Mouse (Mus musculus) spleen, embryonic (tissue): ENCODE measurements around the gene Timm50.

Source experiments
- CTCF ChIA-PET: fragments of 350-600 bp; sonication (Branson Sonifier 250); formaldehyde crosslinking; loops from one replicate; lab custom pipeline; 2022; lab: Charles Lee

Gene Timm50

DNA sequence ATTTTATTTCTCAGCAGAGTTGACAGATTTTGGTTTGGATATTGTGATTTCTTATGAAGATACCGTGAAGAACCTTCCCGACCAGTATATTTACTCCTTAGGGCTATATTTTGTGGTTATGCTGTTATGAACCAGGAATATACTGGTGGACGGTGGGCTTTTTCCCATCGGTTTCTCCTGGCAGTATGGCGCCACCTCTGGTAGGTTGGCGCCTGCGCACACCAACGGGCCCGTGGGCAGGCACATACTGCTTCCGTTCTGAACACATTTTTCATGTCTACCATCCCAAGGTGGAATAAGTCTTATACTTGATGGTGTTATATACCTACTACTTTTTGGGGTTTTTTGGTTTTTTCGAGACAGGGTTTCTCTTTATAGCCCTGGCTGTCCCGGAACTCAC is 42.5 kb downstream of the Timm50 start:
- CTCF ChIA-PET = no interaction called here

DNA sequence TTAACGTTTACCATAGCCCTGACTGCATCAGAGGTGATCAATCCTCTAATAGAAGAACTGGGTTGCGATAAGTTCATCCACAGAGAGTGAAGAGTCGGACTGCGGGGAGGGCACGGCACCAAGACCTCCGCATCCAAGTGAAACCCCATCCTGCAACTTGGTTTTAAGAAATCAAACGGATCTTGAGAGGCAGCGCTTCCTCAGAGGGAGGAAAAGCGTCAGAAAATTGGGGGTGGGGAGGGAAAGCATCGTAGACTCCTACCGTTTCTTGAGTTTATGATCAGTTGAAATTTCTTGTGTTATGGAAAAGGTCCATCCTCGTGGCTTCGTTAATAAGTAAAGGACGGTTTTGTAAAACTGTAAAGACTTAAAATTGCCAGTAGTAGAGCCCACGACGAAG is 43.3 kb downstream of the Timm50 start:
- CTCF ChIA-PET = no interaction called here

DNA sequence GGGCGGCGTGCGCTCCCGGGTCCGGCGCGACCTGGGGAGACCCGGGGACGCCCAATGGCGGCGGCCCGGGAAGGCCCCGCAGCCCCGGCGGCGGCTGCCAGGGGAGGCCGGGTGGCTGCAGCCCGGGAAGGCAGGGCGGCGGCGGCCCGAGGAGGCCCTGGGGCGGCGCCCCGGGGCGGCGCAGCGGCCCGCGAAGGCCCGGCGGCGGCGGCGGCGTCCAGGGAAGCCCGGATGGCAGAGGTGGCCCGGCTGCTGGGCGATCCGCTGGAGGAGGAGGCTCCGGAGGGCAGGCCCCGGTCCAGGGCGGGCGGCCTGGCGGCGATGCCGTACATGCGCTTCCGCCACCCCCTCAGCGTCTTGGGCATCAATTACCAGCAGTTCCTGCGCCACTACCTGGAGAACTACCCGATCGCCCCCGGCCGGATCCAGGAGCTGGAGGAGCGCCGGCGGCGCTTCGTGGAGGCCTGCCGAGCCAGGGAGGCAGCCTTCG is 43.8 kb downstream of the Timm50 start:
- CTCF ChIA-PET = no interaction called here

DNA sequence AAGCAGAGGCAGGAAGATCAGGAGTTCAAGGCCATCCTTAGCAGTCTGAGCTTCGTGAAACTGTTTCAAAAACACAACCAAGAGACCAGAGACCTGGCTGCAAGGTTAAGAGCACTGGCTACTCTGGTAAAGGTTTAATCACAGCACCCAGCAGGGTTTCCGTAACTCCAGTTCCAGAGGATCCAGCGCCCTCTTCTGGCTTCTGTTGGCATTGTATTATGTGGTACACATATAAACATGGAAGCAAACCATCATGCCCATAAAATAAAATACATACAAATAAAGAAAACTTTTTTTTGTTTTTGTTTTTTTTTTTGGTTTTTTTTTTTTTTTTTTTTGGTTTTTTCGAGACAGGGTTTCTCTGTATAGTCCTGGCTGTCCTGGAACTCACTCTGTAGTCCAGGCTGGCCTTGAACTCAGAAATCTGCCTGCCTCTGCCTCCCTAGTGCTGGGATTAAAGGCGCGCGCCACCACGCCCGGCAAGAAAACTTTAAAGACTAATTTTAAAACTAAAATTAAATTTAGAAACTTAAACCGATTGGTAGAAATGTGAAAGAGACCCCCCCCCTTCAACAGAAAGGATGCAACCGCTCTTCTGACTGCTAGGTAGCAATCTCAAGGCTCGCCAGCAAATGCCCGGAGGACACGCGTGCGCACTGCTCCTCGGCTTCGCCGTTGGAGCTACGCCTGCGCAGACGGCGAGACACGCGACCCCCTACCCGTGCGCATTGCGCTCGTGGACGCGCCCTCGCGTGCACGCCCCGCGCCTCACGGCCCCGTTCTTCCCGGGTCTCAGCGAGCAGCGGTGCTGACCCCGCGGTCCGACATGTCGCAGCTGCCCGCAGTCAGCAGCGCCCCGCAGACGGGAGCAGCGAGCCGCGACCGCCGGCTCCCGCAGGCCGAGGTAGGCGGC is 44.5 kb downstream of the Timm50 start, which contains the start of gene Eid2:
TSS of gene Eid2 (plus strand) at position 753 of the 913 bp plus-strand sequence.
- CTCF ChIA-PET = no interaction called here

- CTCF ChIA-PET = no interaction called here
These were observed 46.5 kb downstream of the Timm50 start for GRCm38 (mm10) chr7:28265391-28265790.

DNA sequence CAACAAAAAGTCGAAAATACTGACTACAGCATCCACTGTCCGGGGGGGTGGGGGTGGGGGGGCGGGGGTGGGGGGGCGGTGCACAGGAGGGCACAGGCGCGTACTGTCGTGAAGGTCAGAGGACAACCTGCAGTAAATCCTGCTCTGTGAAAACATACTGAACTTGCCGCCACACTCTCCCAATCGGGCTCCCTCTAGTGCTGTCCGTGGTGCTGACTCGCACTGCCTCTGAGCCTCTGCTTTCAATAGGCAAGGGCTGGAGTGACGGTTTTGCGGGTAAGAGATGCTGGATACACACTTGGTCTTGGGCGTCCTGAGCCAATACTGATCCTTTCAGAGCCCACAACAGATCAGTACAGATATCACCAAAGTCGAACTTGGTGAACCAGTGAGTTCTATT is 48.1 kb downstream of the Timm50 start:
- CTCF ChIA-PET = no interaction called here

GRCm38 (mm10) chr7:28262861-28263260 is 49.0 kb downstream of the Timm50 start:
- CTCF ChIA-PET = no interaction called here
